Mouse (Mus musculus) E14TG2a.4 (cell line): ENCODE measurements at regions not wholly inside any gene's neighbourhood (a gene's known extent, or its start where the extent isn't known, plus 50 kb on each side); places are given as distances from the start of the nearest gene placed in this dataset.

ENCODE experiments used
- CTCF ChIP-seq: conservative IDR thresholded peaks from 2 replicates; pipeline ENCODE4 v1.5.1; 2014; ENCODE audit warnings: low read length
- NANOG ChIP-seq: IDR thresholded peaks from 2 replicates; pipeline ENCODE4 v1.6.1; 2014; ENCODE audit warnings: borderline replicate concordance, low read length, mixed read lengths
- POU5F1 ChIP-seq: IDR thresholded peaks from 2 replicates; pipeline ENCODE4 v1.6.1; 2014; ENCODE audit warnings: low read length, borderline replicate concordance

DNA sequence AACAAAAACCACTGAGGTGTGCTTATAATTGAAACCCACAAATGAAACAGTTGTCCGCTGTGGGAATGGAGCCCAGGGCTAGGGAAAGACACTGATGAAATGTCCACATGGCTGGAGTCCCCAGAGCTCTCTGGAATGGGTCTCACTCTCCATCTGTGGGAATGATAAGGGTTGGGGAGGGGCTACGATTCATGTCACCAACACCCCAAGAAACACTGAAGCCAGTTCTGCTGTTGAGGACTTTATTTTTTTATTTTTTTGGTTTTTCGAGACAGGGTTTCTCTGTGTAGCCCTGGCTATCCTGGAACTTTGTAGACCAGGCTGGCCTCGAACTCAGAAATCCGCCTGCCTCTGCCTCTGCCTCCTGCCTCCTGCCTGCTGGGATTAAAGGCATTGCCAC is 56.8 kb upstream of the Calm2 start:
- TF ChIP-seq CTCF (no peak), NANOG (no peak), POU5F1 (no peak)
